Comparison of ENCODE assay signal across 15 mouse cellular contexts in the genomic region with DNA sequence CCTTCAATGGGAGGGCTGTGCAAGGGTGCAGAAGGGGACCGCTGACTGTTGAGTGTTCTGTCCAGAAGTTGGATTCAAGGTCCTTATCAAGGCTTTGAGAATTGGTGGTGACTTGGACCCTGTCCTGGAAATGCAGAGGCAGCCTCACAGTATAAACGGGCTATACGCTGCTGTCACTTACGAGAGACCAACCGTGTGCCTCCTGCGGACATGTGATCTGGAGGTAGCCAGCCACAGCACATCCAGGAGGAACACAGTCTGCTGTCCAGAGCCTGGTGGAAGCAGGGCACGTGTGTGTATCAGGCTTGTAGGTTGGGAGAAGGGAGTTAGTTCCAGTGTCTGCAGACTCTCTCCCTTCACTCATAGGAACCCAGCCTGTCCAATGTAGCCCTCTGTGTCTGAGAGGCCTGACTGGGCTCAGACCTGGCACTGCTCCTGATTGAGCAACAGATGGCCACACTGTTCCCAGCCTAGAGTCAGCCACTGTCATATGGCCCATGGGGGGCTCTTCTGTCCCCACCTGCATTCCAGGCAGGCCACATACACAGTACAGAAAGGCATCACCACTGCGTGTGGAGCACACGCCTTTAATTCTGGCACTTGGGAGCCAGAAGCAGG. TPM values are rescaled to one million over a fixed set of nuclear protein-coding genes. Genes with fewer than 3 reads are reported as not detected.
DNase-seq lines count a peak whose midpoint lies in the region; ATAC-seq lines count a peak whose summit lies in the region.
"Had no signal": no experiment of that assay in that cellular context is flagged by ENCODE, and none has a peak within 500 bp of the region (broad histone marks: within the 10 kb centered on the region; RNA-seq: fewer than 3 reads in every experiment).

No protein-coding gene starts in this region.

- no peak overlapping the region for H3K4me2 ChIP-seq in heart, embryonic 11.5 days
- no peak overlapping the region for H3K4me2 ChIP-seq in lung, embryonic 16.5 days (ENCODE audit: low read depth, low read length)
- H3K4me2 ChIP-seq: embryonic facial prominence, embryonic 12.5 days; liver, embryonic 13.5 days had no signal

- no peaks in the 10 kb centered on the region for H3K36me3 ChIP-seq in heart, embryonic 11.5 days (ENCODE audit: control insufficient read depth, insufficient read depth, low read length)
- H3K36me3 ChIP-seq in lung, embryonic 16.5 days (ENCODE audit: control insufficient read depth, insufficient read depth, low read length) = 0 out of 2 replicates have a peak, but pooled peaks cover 2% of the 10 kb centered on the region
- H3K36me3 ChIP-seq: liver, embryonic 13.5 days had no signal

- no peaks in the 10 kb centered on the region for H3K9me3 ChIP-seq in heart, embryonic 11.5 days (replicated peaks; ENCODE audit: control insufficient read depth, low read length)
- no peaks in the 10 kb centered on the region for H3K9me3 ChIP-seq in lung, embryonic 16.5 days (ENCODE audit: control insufficient read depth, low read length)
- H3K9me3 ChIP-seq: embryonic facial prominence, embryonic 12.5 days; liver, embryonic 13.5 days had no signal

- no peaks in the 10 kb centered on the region for H3K27me3 ChIP-seq in heart, embryonic 11.5 days (ENCODE audit: control insufficient read depth, insufficient read depth, low read length)
- H3K27me3 ChIP-seq in lung, embryonic 16.5 days (ENCODE audit: control insufficient read depth, insufficient read depth, low read depth, low read length) = no peaks in the 10 kb centered on the region
- H3K27me3 ChIP-seq: embryonic facial prominence, embryonic 12.5 days; liver, embryonic 13.5 days had no signal

- no peak overlapping the region for H3K9ac ChIP-seq in heart, embryonic 11.5 days (ENCODE audit: low read depth, low read length)
- H3K9ac ChIP-seq in lung, embryonic 16.5 days (ENCODE audit: low read length) = no peak overlapping the region
- H3K9ac ChIP-seq: embryonic facial prominence, embryonic 12.5 days; liver, embryonic 13.5 days had no signal

- peaks cover 15% of the 10 kb centered on the region for H3K4me1 ChIP-seq in heart, embryonic 11.5 days (ENCODE audit: control insufficient read depth, insufficient read depth, low read length)
- H3K4me1 ChIP-seq in lung, embryonic 16.5 days (replicated peaks; ENCODE audit: control insufficient read depth, insufficient read depth, low read length) = peaks cover 65% of the 10 kb centered on the region
- H3K4me1 ChIP-seq: liver, embryonic 13.5 days had no signal

- no peak overlapping the region for H3K4me3 ChIP-seq in heart, embryonic 11.5 days (ENCODE audit: low read depth, low read length)
- no peak overlapping the region for H3K4me3 ChIP-seq in lung, embryonic 16.5 days (ENCODE audit: low read length)
- H3K4me3 ChIP-seq: embryonic facial prominence, embryonic 12.5 days; liver, embryonic 13.5 days had no signal

- DNase-seq in cerebellum, postnatal 10 days = peak; percentile 72 to 75
- DNase-seq in cerebellum, postnatal 36 days = no peak
- DNase-seq in heart, postnatal 14 days = peak; percentile 25 to 36
- DNase-seq in lung, postnatal 25 days (ENCODE audit: low spot score) = no peak
- DNase-seq in gastrocnemius, postnatal 10 days = no peak
- DNase-seq in spleen, postnatal 4 days (ENCODE audit: low spot score in 2 of 2) = no peak
- DNase-seq: gastrocnemius, postnatal 25 days; kidney, adult 2 months; kidney, postnatal 36 days; liver, embryonic 13.5 days had no signal

- no peak overlapping the region for H3K27ac ChIP-seq in heart, embryonic 11.5 days (ENCODE audit: low read depth, low read length)
- H3K27ac ChIP-seq in lung, embryonic 16.5 days (ENCODE audit: low read length) = peak overlapping the region; percentile 29
- H3K27ac ChIP-seq: embryonic facial prominence, embryonic 12.5 days; liver, embryonic 13.5 days had no signal

- intact Hi-C loops in heart, postnatal 14 days (cut with DNase I) = no loop called here

- no peak for ATAC-seq in heart, embryonic 11.5 days (replicated peaks; ENCODE audit: insufficient number of reproducible peaks, low FRiP score, low TSS enrichment)
- 0 out of 2 replicates have a peak, but pooled peaks have one; percentile 13 for ATAC-seq in lung, embryonic 16.5 days (ENCODE audit: low read depth)
- ATAC-seq: activated CD4-positive, CD25-positive, alpha-beta regulatory T cell, adult 4 months; midbrain, embryonic 16.5 days had no signal

- WGBS in heart, embryonic 11.5 days (ENCODE audit: insufficient replicate concordance) = 80% methylated on average over 9 of the region's 9 CpGs
- 68% methylated on average over 9 of the region's 9 CpGs for WGBS in lung, embryonic 16.5 days

RNA-seq across cellular contexts. Expression of a gene that starts 21.6 kb away (rescaled TPM):
- 1 to 10 TPM; 3.0 to 3.3 TPM for total RNA-seq in heart, postnatal 14 days (2021)
- polyA plus RNA-seq in heart, embryonic 11.5 days (2014; fragmentation: Nextera tagmentation; extraction: Ambion mirVana) = 17.3 and 18.3 TPM in 2 replicates
- 49.6 and 54.2 TPM in 2 replicates for polyA plus RNA-seq in lung, embryonic 16.5 days (2015; fragmentation: Nextera tagmentation; extraction: Ambion mirVana)
- total RNA-seq in gastrocnemius, postnatal 10 days (2021) = 1 to 10 TPM; 6.5 to 8.2 TPM
- polyA plus RNA-seq: activated CD4-positive, CD25-positive, alpha-beta regulatory T cell, adult 4 months had no signal

Comparison
In these comparisons a context has a peak if more than half of its experiments do, and no peak if none do; other contexts are left out.
1. DNase-seq: peak in cerebellum, postnatal 10 days (2 of 2) and heart, postnatal 14 days (2 of 2); none in cerebellum, postnatal 36 days (0 of 2), lung, postnatal 25 days (single experiment), gastrocnemius, postnatal 10 days (single experiment) and spleen, postnatal 4 days (0 of 2).